17 mouse cellular contexts compared by ENCODE assay signal in the genomic region with DNA sequence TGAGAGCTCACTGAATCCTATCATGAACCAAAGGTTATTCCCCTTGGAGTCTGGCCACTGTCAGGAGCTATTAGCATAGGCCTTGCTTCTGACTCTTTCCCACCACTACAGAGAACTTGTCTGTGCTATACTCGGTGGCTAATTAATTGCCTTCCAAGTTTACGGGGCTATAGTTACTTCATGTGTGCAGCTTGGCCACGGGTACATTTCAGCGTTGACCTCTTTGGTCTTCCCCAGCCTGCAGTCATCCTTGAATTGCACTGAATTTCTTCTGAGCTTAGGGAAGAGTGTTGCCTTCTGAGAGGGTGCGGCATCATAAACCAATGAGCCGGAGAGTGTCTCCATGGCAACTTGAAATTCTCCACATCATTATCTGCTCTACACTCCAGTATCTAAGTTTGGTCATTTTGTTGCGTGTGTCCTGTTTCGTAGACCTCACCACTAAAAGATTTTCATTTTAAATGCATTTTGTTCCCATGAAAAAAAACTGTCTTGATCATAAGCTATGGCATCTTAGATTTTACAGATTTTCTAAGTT.
DNase-seq lines count a peak whose midpoint lies in the region; ATAC-seq lines count a peak whose summit lies in the region.
"Had no signal": no experiment of that assay in that cellular context is flagged by ENCODE, and none has a peak within 500 bp of the region (broad histone marks: within the 10 kb centered on the region; RNA-seq: fewer than 3 reads in every experiment).

No protein-coding gene starts in this region.

- H3K4me2 ChIP-seq in hindbrain, embryonic 12.5 days (replicated peaks) = no peak overlapping the region
- no peak overlapping the region for H3K4me2 ChIP-seq in hindbrain, embryonic 11.5 days (replicated peaks; ENCODE audit: low read depth, low read length)
- no peak overlapping the region for H3K4me2 ChIP-seq in midbrain, embryonic 14.5 days (ENCODE audit: low read length)
- no peak overlapping the region for H3K4me2 ChIP-seq in hindbrain, embryonic 16.5 days (ENCODE audit: low read length)
- H3K4me2 ChIP-seq in neural tube, embryonic 15.5 days = no peak overlapping the region
- H3K4me2 ChIP-seq: liver, embryonic 13.5 days had no signal

- no peaks in the 10 kb centered on the region for H3K9me3 ChIP-seq in hindbrain, embryonic 12.5 days (replicated peaks)
- no peaks in the 10 kb centered on the region for H3K9me3 ChIP-seq in hindbrain, embryonic 11.5 days (ENCODE audit: control insufficient read depth, low read length)
- H3K9me3 ChIP-seq in midbrain, embryonic 14.5 days (ENCODE audit: control insufficient read depth, low read length) = no peaks in the 10 kb centered on the region
- H3K9me3 ChIP-seq in midbrain, embryonic 10.5 days (replicated peaks) = no peaks in the 10 kb centered on the region
- no peaks in the 10 kb centered on the region for H3K9me3 ChIP-seq in hindbrain, embryonic 16.5 days (ENCODE audit: control insufficient read depth, low read length)
- no peaks in the 10 kb centered on the region for H3K9me3 ChIP-seq in neural tube, embryonic 15.5 days (replicated peaks)
- H3K9me3 ChIP-seq: liver, embryonic 13.5 days had no signal

- H3K4me3 ChIP-seq in hindbrain, embryonic 12.5 days = no peak overlapping the region
- H3K4me3 ChIP-seq in hindbrain, embryonic 11.5 days (ENCODE audit: low read depth, low read length) = no peak overlapping the region
- H3K4me3 ChIP-seq in midbrain, embryonic 14.5 days (replicated peaks; ENCODE audit: low read depth, low read length) = no peak overlapping the region
- no peak overlapping the region for H3K4me3 ChIP-seq in midbrain, embryonic 10.5 days
- H3K4me3 ChIP-seq in hindbrain, embryonic 16.5 days (ENCODE audit: low read length) = no peak overlapping the region
- no peak overlapping the region for H3K4me3 ChIP-seq in neural tube, embryonic 15.5 days (replicated peaks)
- H3K4me3 ChIP-seq: erythroblast, embryonic 14.5 days; layer of hippocampus, adult 2 months; left cerebral cortex, adult 2 months; liver, embryonic 13.5 days had no signal

- ATAC-seq in hindbrain, embryonic 12.5 days (ENCODE audit: low FRiP score) = 0 out of 2 replicates have a peak, but pooled peaks have one; percentile 23
- ATAC-seq in hindbrain, embryonic 11.5 days (ENCODE audit: low FRiP score) = no peak
- no peak for ATAC-seq in midbrain, embryonic 14.5 days (ENCODE audit: low FRiP score, low TSS enrichment)
- ATAC-seq in hindbrain, embryonic 16.5 days = 0 out of 2 replicates have a peak, but pooled peaks have one; percentile 44
- ATAC-seq in neural tube, embryonic 15.5 days (ENCODE audit: low FRiP score) = no peak

- no peak overlapping the region for H3K9ac ChIP-seq in hindbrain, embryonic 12.5 days
- no peak overlapping the region for H3K9ac ChIP-seq in hindbrain, embryonic 11.5 days (ENCODE audit: low read depth, low read length)
- no peak overlapping the region for H3K9ac ChIP-seq in midbrain, embryonic 14.5 days (replicated peaks; ENCODE audit: low read length)
- no peak overlapping the region for H3K9ac ChIP-seq in hindbrain, embryonic 16.5 days (ENCODE audit: low read depth, low read length)
- H3K9ac ChIP-seq in neural tube, embryonic 15.5 days (replicated peaks) = no peak overlapping the region
- H3K9ac ChIP-seq: liver, embryonic 13.5 days had no signal

- no peaks in the 10 kb centered on the region; the same call in 1 of the 2 replicates for H3K36me3 ChIP-seq in hindbrain, embryonic 12.5 days
- no peaks in the 10 kb centered on the region for H3K36me3 ChIP-seq in hindbrain, embryonic 11.5 days (ENCODE audit: control insufficient read depth, insufficient read depth, low read length)
- H3K36me3 ChIP-seq in midbrain, embryonic 14.5 days (ENCODE audit: control insufficient read depth, insufficient read depth, low read length) = peaks cover 3% of the 10 kb centered on the region; the same call in 1 of the 2 replicates
- H3K36me3 ChIP-seq in midbrain, embryonic 10.5 days = no peaks in the 10 kb centered on the region
- no peaks in the 10 kb centered on the region for H3K36me3 ChIP-seq in hindbrain, embryonic 16.5 days (ENCODE audit: control insufficient read depth, insufficient read depth, low read length)
- H3K36me3 ChIP-seq in neural tube, embryonic 15.5 days = no peaks in the 10 kb centered on the region
- H3K36me3 ChIP-seq: liver, embryonic 13.5 days had no signal

- H3K4me1 ChIP-seq in hindbrain, embryonic 12.5 days = peaks cover 39% of the 10 kb centered on the region
- H3K4me1 ChIP-seq in hindbrain, embryonic 11.5 days (replicated peaks; ENCODE audit: control insufficient read depth, insufficient read depth, low read length) = peaks cover 6% of the 10 kb centered on the region; the same call in 1 of the 2 replicates
- peaks cover 40% of the 10 kb centered on the region for H3K4me1 ChIP-seq in midbrain, embryonic 14.5 days (ENCODE audit: control insufficient read depth, insufficient read depth, low read length)
- H3K4me1 ChIP-seq in midbrain, embryonic 10.5 days = peaks cover 46% of the 10 kb centered on the region
- H3K4me1 ChIP-seq in hindbrain, embryonic 16.5 days (ENCODE audit: control insufficient read depth, insufficient read depth, low read depth, low read length) = peaks cover 35% of the 10 kb centered on the region
- peaks cover 54% of the 10 kb centered on the region for H3K4me1 ChIP-seq in neural tube, embryonic 15.5 days
- H3K4me1 ChIP-seq: liver, embryonic 13.5 days had no signal

- H3K27ac ChIP-seq in hindbrain, embryonic 12.5 days = peak overlapping the region; percentile 31; the same call in 1 of the 2 replicates
- H3K27ac ChIP-seq in hindbrain, embryonic 11.5 days (ENCODE audit: low read depth, low read length) = no peak overlapping the region; the same call in 1 of the 2 replicates
- H3K27ac ChIP-seq in midbrain, embryonic 14.5 days (replicated peaks; ENCODE audit: low read depth, low read length) = no peak overlapping the region; the same call in 1 of the 2 replicates
- H3K27ac ChIP-seq in midbrain, embryonic 10.5 days (replicated peaks) = no peak overlapping the region
- no peak overlapping the region for H3K27ac ChIP-seq in hindbrain, embryonic 16.5 days (ENCODE audit: low read depth, low read length)
- peak overlapping the region; percentile 79; the same call in 1 of the 2 replicates for H3K27ac ChIP-seq in neural tube, embryonic 15.5 days (replicated peaks)
- H3K27ac ChIP-seq: layer of hippocampus, adult 2 months; left cerebral cortex, adult 2 months; liver, embryonic 13.5 days; stomach, postnatal 0 days had no signal

- DNase-seq in hindbrain, embryonic 11.5 days (ENCODE audit: low spot score) = no peak
- peak; percentile 55 for DNase-seq in midbrain, embryonic 14.5 days
- DNase-seq in midbrain, embryonic 10.5 days (ENCODE audit: low spot score) = no peak
- no peak for DNase-seq in spleen, adult 18-20 months
- DNase-seq in layer of hippocampus, adult 11-12 months (ENCODE audit: low spot score) = no peak
- DNase-seq: adrenal gland, postnatal 10 days; B cell, adult 2 months; cerebellum, adult 18-20 months; gastrocnemius, postnatal 25 days; liver, embryonic 13.5 days had no signal

- no peaks in the 10 kb centered on the region for H3K27me3 ChIP-seq in hindbrain, embryonic 12.5 days
- H3K27me3 ChIP-seq in hindbrain, embryonic 11.5 days (ENCODE audit: control insufficient read depth, insufficient read depth, low read length) = no peaks in the 10 kb centered on the region
- no peaks in the 10 kb centered on the region for H3K27me3 ChIP-seq in midbrain, embryonic 14.5 days (ENCODE audit: control insufficient read depth, insufficient read depth, low read length)
- no peaks in the 10 kb centered on the region for H3K27me3 ChIP-seq in midbrain, embryonic 10.5 days (ENCODE audit: low read depth, poor library complexity, severe bottlenecking)
- no peaks in the 10 kb centered on the region for H3K27me3 ChIP-seq in hindbrain, embryonic 16.5 days (replicated peaks; ENCODE audit: control insufficient read depth, insufficient read depth, low read length)
- no peaks in the 10 kb centered on the region for H3K27me3 ChIP-seq in neural tube, embryonic 15.5 days (replicated peaks)
- H3K27me3 ChIP-seq: liver, embryonic 13.5 days had no signal

- 68% methylated on average over 8 of the region's 8 CpGs for WGBS in hindbrain, embryonic 12.5 days
- 74% methylated on average over 8 of the region's 8 CpGs for WGBS in hindbrain, embryonic 11.5 days
- 47% methylated on average over 8 of the region's 8 CpGs for WGBS in midbrain, embryonic 14.5 days
- WGBS in midbrain, embryonic 10.5 days = 74% methylated on average over 8 of the region's 8 CpGs
- 46% methylated on average over 8 of the region's 8 CpGs for whole genome bisulfite sequencing in hindbrain, embryonic 16.5 days
- 34% methylated on average over 8 of the region's 8 CpGs for WGBS in neural tube, embryonic 15.5 days

Comparison
In these comparisons a context has a peak if more than half of its experiments do, and no peak if none do; other contexts are left out.
1. ATAC-seq: peak in hindbrain, embryonic 12.5 days (single experiment) and hindbrain, embryonic 16.5 days (single experiment); none in hindbrain, embryonic 11.5 days (single experiment), midbrain, embryonic 14.5 days (single experiment) and neural tube, embryonic 15.5 days (single experiment).
2. H3K27ac ChIP-seq: peak in hindbrain, embryonic 12.5 days (single experiment) and neural tube, embryonic 15.5 days (single experiment); none in hindbrain, embryonic 11.5 days (single experiment), midbrain, embryonic 14.5 days (single experiment), midbrain, embryonic 10.5 days (single experiment) and hindbrain, embryonic 16.5 days (single experiment).